Mouse (Mus musculus): ENCODE results near the gene Tgif1. TPM values are rescaled to one million over a fixed set of nuclear protein-coding genes. Genes with fewer than 3 reads are reported as not detected.

The Tgif1 gene
- total RNA-seq, 2 experiments from 2014 or later: 79.0 to 81.1 TPM

DNA sequence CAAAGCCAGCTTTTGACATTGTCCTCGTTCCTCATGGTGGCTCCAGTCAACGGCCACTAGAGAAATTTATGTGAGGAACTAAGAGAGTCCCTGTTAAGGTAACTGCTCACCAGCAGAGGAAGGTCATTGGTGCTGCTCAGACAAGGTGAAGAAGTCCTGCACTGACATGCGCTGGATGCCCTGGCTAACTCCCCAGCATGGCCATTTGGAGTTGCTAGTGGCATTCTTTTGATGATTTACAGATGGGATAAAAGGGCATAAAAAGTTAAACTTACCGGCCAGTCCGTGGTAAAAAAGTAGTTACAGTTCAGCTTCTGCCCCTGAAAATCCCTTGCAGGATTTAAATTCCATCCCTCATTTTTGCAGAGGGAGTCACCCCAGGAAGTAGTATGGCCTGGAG, 42.6 kb downstream of the Tgif1 start:
- DNase-seq (ENCODE audit: low spot score in 2 of 2): no peak

DNA sequence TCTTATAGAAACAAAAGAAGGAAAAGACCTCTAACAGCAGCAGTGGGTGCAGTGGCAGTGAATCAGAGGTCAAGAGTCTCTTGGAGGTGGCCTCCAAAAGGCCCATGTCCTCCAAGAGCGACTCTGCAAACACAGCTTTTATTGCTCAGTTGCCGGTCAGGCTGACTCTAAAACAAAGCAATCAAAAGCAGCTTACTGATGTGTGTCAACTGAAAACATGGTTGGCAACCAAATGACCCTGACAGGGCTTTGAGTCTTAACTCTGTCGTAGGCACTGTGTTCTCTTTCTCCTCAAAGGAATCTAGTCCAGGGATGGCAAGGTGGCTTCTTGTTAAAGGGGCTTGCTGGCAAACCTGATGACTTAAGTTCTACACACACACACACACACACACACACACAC, 43.6 kb downstream of the Tgif1 start:
- no peak for DNase-seq (ENCODE audit: low spot score in 2 of 2)

GRCm38 (mm10) chr17:70808837-70809236, 44.5 kb downstream of the Tgif1 start:
- no peak for DNase-seq (ENCODE audit: low spot score in 2 of 2)

DNA sequence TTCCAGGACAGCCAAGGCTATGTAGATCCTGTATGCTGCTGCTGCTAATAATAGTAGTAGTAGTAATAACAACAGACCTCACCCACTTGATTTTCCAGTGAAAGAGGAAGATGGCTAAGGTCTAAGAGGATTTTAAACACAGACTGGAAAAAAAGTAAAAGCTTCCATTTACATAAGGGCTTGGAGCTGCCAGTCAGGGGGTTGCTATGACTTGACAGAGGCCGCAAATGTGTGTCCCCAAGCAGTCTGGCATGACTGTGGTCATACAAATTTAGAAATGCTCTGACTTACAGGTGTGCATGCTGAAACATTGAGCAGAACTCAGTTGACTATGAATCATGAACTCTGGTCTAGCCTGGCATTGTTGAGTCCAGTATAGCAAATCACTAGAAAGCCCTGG, 45.5 kb downstream of the Tgif1 start:
- no peak for DNase-seq (ENCODE audit: low spot score in 2 of 2)

DNA sequence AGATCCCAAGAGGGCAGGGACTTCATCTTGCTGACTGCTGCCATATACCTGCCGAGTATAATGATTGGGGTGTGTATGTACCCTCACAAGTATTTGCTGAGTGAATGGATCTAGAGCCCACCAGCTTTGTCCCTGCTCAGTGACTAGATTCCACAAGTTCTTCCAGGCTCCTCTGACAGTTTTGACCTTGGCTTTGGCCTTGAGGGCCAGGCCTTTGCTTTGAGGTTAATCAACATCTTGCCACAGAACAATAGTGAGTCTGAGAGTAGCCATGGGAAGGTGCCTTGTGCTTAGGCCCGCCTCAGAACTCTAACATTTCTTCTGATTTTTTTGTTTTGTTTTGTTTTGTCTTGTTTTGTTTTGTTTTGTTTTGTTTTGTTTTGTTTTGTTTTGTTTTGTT, 46.7 kb downstream of the Tgif1 start:
- DNase-seq (ENCODE audit: low spot score in 2 of 2): no peak

GRCm38 (mm10) chr17:70805866-70806265, 47.5 kb downstream of the Tgif1 start:
- no peak for DNase-seq (ENCODE audit: low spot score in 2 of 2)

DNA sequence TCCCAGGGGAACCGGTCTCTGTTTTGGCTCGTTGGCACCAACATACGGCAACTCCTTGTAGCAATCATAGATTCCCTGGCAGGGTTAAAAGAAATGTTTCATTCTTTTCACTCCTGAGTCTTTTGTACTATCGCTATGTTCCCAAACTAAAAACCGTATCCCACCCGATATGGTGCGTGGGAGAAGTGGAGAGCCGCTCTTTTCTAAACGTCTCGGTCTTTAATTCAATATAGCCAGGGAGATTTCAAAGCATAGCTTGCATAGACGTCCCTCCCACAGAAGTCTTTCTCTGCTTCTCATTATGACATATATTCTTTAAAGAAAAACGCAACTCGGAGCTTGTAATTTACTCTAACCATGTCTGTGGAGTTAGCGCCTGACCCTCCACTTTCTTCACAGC, 51.3 kb downstream of the Tgif1 start:
- DNase-seq (ENCODE audit: low spot score in 2 of 2): no peak

- DNase-seq (ENCODE audit: low spot score in 2 of 2): no peak
Observed at GRCm38 (mm10) chr17:70799266-70799665, 54.1 kb downstream of the Tgif1 start.

DNA sequence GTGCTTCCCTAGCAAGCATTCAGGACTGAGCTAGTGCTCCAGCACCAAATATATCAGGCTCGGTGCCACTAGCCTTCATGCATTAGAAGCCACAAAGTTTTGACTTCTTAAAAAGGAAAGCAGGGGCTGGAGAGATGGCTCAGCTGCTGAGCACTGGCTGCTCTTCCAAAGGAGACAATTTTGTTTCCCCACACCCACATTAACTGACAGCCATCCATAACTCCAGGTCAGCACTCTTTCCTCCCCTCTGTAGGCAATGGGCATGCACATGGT, 55.6 kb downstream of the Tgif1 start:
- no peak for DNase-seq (ENCODE audit: low spot score in 2 of 2)

DNA sequence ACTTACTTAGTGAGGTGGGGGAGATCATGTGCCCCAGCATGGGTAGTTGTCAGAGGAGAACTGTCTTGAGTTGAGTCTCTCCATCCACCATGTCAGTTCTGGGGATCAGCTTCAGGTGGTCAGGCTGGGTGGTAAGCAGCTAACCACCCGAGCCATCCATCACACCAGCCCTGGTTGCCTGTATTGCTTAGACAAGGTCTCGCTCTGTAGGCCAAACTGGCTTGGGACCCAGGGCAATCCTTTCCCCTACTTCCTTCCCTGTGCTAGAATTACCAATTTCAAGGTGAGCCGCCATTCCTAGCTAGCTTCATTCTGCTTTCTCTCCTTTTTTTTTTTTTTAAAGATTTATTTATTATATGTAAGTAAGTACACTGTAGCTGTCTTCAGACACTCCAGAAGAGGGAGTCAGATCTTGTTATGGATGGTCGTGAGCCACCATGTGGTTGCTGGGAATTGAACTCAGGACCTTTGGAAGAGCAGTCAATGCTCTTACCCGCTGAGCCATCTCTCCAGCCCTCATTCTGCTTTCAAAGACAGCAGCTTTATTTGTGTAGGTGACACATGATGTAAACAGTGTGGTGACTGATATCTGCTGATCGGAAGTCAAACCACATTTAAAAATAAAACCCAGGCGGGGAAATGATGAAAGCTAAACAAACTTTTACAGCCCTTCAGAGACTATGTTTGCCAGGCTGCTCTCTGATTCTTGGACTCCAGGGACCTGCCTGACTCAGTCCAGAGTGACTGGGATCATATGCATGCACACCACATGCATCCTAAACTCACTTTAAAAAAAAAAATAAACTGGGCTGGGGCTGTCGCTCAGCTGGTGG, 56.2 kb downstream of the Tgif1 start:
- no peak for DNase-seq (ENCODE audit: low spot score in 2 of 2)

GRCm38 (mm10) chr17:70795196-70795595, 58.1 kb downstream of the Tgif1 start:
- no peak for DNase-seq (ENCODE audit: low spot score in 2 of 2)

- DNase-seq (ENCODE audit: low spot score in 2 of 2): no peak
Observed at GRCm38 (mm10) chr17:70794722-70795121, 58.6 kb downstream of the Tgif1 start.

- no peak for DNase-seq (ENCODE audit: low spot score in 2 of 2)
Observed at GRCm38 (mm10) chr17:70794291-70794690, 59.1 kb downstream of the Tgif1 start.

Small RNAs within 50 kb of the gene (microRNA-seq; reads per million reads assigned to microRNA genes)
- not detected for gene Mir1195

Other genes starting within 250 kb of the Tgif1 start
- 10 to 100 TPM; 16.5 to 34.7 TPM for gene Myom1, start 149.1 kb upstream of the Tgif1 start, total RNA-seq (2021)
- 100 to 1,000 TPM; 315 to 317 TPM for gene Myl12a, start 149.3 kb upstream of the Tgif1 start, total RNA-seq (2021)